In genomic region chr16:71678075-71678701, GRCm38 (mm10) we compare ENCODE assay signal across 16 mouse cellular contexts.
DNase-seq lines count a peak whose midpoint lies in the region; ATAC-seq lines count a peak whose summit lies in the region.
"Had no signal": no experiment of that assay in that cellular context is flagged by ENCODE, and none has a peak within 500 bp of the region (broad histone marks: within the 10 kb centered on the region; RNA-seq: fewer than 3 reads in every experiment).

No protein-coding gene starts in this region.

- H3K9ac ChIP-seq in hindbrain, embryonic 14.5 days: no peak overlapping the region
- H3K9ac ChIP-seq: heart, embryonic 12.5 days; limb, embryonic 12.5 days; liver, postnatal 0 days had no signal

- no peaks in the 10 kb centered on the region for H3K27me3 ChIP-seq in hindbrain, embryonic 10.5 days (ENCODE audit: insufficient read depth, poor library complexity, severe bottlenecking)
- H3K27me3 ChIP-seq in hindbrain, embryonic 14.5 days (ENCODE audit: control insufficient read depth, insufficient read depth, low read length): no peaks in the 10 kb centered on the region
- H3K27me3 ChIP-seq: heart, embryonic 12.5 days; limb, embryonic 12.5 days had no signal

- ATAC-seq in hindbrain, embryonic 14.5 days (ENCODE audit: low FRiP score): no peak
- ATAC-seq: liver, postnatal 0 days had no signal

- DNase-seq in hindbrain, embryonic 10.5 days (ENCODE audit: low spot score): peak; percentile 61
- no peak for DNase-seq in hindbrain, embryonic 14.5 days (ENCODE audit: low spot score)
- DNase-seq in Muller cell, postnatal 12 days (ENCODE audit: inconsistent ontology term): peak; percentile 3
- peak; percentile 86 for DNase-seq in embryo, embryonic 10 days (ENCODE audit: low spot score)
- DNase-seq in forelimb bud, embryonic 11.5 days (ENCODE audit: low read depth, low spot score): peak; percentile 76
- DNase-seq in kidney, adult 9 months: no peak
- DNase-seq in thymus, postnatal 0 days (ENCODE audit: low spot score): no peak
- DNase-seq: adrenal gland, postnatal 14 days; gastrocnemius, postnatal 36 days; heart, postnatal 4 days; kidney, adult 8-10 months; liver, postnatal 0 days; thymus, postnatal 4 days had no signal

- WGBS in hindbrain, embryonic 10.5 days: 5% methylated on average over 2 of the region's 2 CpGs
- 10% methylated on average over 2 of the region's 2 CpGs for WGBS in hindbrain, embryonic 14.5 days

- no peaks in the 10 kb centered on the region for H3K36me3 ChIP-seq in hindbrain, embryonic 10.5 days
- H3K36me3 ChIP-seq in hindbrain, embryonic 14.5 days (replicated peaks; ENCODE audit: control insufficient read depth, insufficient read depth): no peaks in the 10 kb centered on the region
- H3K36me3 ChIP-seq: heart, embryonic 12.5 days; limb, embryonic 12.5 days had no signal

- H3K4me3 ChIP-seq in hindbrain, embryonic 10.5 days: no peak overlapping the region
- H3K4me3 ChIP-seq in hindbrain, embryonic 14.5 days (replicated peaks; ENCODE audit: low read length): no peak overlapping the region
- H3K4me3 ChIP-seq: heart, embryonic 12.5 days; limb, embryonic 12.5 days had no signal

- peaks cover 6% of the 10 kb centered on the region; the same call in 1 of the 2 replicates for H3K4me1 ChIP-seq in hindbrain, embryonic 10.5 days (replicated peaks)
- no peaks in the 10 kb centered on the region for H3K4me1 ChIP-seq in hindbrain, embryonic 14.5 days (replicated peaks; ENCODE audit: control insufficient read depth, insufficient read depth, low read length)
- H3K4me1 ChIP-seq: heart, embryonic 12.5 days had no signal

- H3K4me2 ChIP-seq in hindbrain, embryonic 14.5 days (replicated peaks): no peak overlapping the region
- H3K4me2 ChIP-seq: heart, embryonic 12.5 days; limb, embryonic 12.5 days had no signal

- no peak overlapping the region for H3K27ac ChIP-seq in hindbrain, embryonic 10.5 days
- H3K27ac ChIP-seq in hindbrain, embryonic 14.5 days: no peak overlapping the region
- H3K27ac ChIP-seq: limb, embryonic 12.5 days; stomach, postnatal 0 days had no signal

- H3K9me3 ChIP-seq in hindbrain, embryonic 10.5 days: no peaks in the 10 kb centered on the region
- H3K9me3 ChIP-seq in hindbrain, embryonic 14.5 days (ENCODE audit: control insufficient read depth, low read length): no peaks in the 10 kb centered on the region
- H3K9me3 ChIP-seq: heart, embryonic 12.5 days; limb, embryonic 12.5 days had no signal

Comparison
In these comparisons a context has a peak if more than half of its experiments do, and no peak if none do; other contexts are left out.
1. DNase-seq: peak in hindbrain, embryonic 10.5 days (single experiment), Muller cell, postnatal 12 days (single experiment), embryo, embryonic 10 days (single experiment) and forelimb bud, embryonic 11.5 days (single experiment); none in hindbrain, embryonic 14.5 days (single experiment), kidney, adult 9 months (single experiment) and thymus, postnatal 0 days (single experiment).